Mouse (Mus musculus): ENCODE results near the gene Sars2.
A peak's percentile ranks its signal among the peaks of the same experiment; 100 is the strongest.

DNA sequence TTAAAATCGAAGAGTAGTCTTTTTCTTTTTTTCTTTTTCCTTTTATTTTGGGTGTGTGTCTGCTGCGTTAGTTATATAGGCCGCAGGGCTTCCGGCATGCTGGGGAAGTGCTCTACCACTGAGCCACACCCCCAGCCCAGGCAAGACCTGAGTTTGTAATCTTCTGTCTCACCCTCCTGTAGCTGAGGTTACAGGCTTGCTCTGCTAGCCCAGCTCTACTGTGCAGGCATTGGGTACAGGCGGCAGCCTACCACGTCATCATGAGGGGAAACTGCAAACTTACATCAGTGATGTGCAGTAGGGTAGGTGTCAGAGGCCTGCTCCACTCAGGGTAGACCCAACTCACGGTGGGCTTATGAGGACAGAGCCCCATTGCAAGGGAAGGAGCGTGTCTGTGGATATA lies 39.5 kb downstream of the Sars2 start:
- no peak; the same call in 1 of the 2 replicates for TF ChIP-seq CTCF (IDR thresholded peaks at IDR 0.05; ENCODE audit: borderline replicate concordance, control insufficient read depth, extremely low read depth, insufficient read depth, low read length, poor library complexity)
- TF ChIP-seq POLR2A (IDR thresholded peaks at IDR 0.05; ENCODE audit: control insufficient read depth, extremely low read depth, insufficient read depth, low read length, poor library complexity), result peak; percentile 79

Data from thymus, adult 2 months (tissue).